Mouse (Mus musculus) midbrain, embryonic 15.5 days (tissue): ENCODE results near the gene Kcnn4. TPM values are rescaled to one million over a fixed set of nuclear protein-coding genes. Genes with fewer than 3 reads are reported as not detected.
A peak's percentile ranks its signal among the peaks of the same experiment; 100 is the strongest.

Source experiments
- ATAC-seq: fragments of 200-750 bp; cut with Nextera tagmentation; replicated peaks from 2 replicates; pipeline ENCODE4 v1.8.0; 2017; ENCODE audit warnings: moderate TSS enrichment
- H3K27ac ChIP-seq: fragments of 300-500 bp; sonication (generic); 2 replicates; pipeline ENCODE4 v1.5.1; 2015; ENCODE audit warnings: mild to moderate bottlenecking, inconsistent platforms
- H3K27me3 ChIP-seq: fragments of 300-500 bp; sonication (generic); replicated peaks from 2 replicates; pipeline ENCODE4 v1.6.1; 2015; ENCODE audit warnings: inconsistent platforms
- H3K36me3 ChIP-seq: fragments of 300-500 bp; sonication (generic); replicated peaks from 2 replicates; pipeline ENCODE4 v1.6.1; 2015; ENCODE audit warnings: inconsistent platforms
- H3K4me1 ChIP-seq: fragments of 300-500 bp; sonication (generic); 2 replicates; pipeline ENCODE4 v1.6.1; 2015; ENCODE audit warnings: inconsistent platforms
- H3K4me2 ChIP-seq: fragments of 300-500 bp; sonication (generic); 2 replicates; pipeline ENCODE4 v1.6.1; 2015; ENCODE audit warnings: inconsistent platforms, mild to moderate bottlenecking, moderate library complexity
- H3K4me3 ChIP-seq: fragments of 300-500 bp; sonication (generic); 2 replicates; pipeline ENCODE4 v1.5.1; 2015; ENCODE audit warnings: mild to moderate bottlenecking, inconsistent platforms
- H3K9ac ChIP-seq: fragments of 300-500 bp; sonication (generic); 2 replicates; pipeline ENCODE4 v1.6.1; 2015; ENCODE audit warnings: mild to moderate bottlenecking, inconsistent platforms
- H3K9me3 ChIP-seq: fragments of 300-500 bp; sonication (generic); 2 replicates; pipeline ENCODE4 v1.6.1; 2016; ENCODE audit warnings: inconsistent platforms
- WGBS: fragments of 180-500 bp; shearing (Covaris S2); methylation state at CpG from one replicate; pipeline ENCODE4 v1.1.7; 2015; ENCODE audit warnings: mixed read lengths; 5-methylcytosine and 5-hydroxymethylcytosine counted together
- polyA plus RNA-seq: library from polyadenylated mRNA; unstranded; fragments of >200 nt; fragmentation: Nextera tagmentation; extraction: Ambion mirVana; gene quantifications from 2 replicates; pipeline ENCODE4 v1.2.1, GENCODE M21; 2015

The Kcnn4 gene
- polyA plus RNA-seq, 1 experiment from 2014 or later: 0.92 TPM

DNA sequence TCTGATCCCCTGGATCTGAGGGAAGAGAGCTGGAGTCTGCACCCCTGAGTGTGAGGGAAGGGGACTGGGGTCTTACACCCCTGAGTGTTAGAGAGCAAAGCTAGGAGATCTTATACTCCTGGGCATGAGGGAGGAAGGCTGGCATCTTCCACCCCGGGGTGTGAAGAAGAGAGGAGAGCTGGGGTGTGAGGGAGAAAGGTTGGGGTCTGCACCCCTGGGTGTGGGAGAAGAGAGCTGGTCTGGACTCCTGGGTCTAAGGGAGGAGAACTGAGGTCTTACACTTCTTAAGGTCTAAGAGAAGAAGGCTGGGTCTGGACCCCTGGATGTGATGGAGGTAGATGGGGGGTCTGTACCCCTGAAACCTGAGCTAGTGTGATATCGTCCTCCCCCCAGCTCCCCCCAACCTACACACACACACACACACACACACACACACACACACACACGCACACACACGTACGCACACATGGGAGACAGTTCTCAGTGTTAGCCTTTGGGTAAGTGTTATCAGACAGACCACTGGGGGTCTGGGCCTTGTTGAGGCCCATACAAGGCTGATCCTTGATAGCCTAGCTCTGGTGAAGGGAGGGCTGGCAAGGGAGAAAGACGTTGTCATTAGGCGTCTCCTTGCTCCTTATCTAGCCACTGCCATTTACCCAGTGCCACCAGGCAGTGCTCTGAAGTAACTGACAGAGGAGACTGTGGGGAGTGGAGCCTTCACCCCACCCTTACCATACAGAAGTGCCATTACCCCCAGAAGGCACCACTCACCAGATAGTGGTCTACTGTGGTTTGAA lies 1.1 kb downstream of the Kcnn4 start:
- no peak overlapping the region for H3K9ac ChIP-seq
- no peaks in the 10 kb centered on the region for H3K27me3 ChIP-seq
- no peak overlapping the region for H3K27ac ChIP-seq
- no peaks in the 10 kb centered on the region for H3K36me3 ChIP-seq
- peaks cover 6% of the 10 kb centered on the region; the same call in 1 of the 2 replicates for H3K4me1 ChIP-seq
- no peak overlapping the region for H3K4me3 ChIP-seq
- ATAC-seq: no peak
- 81% methylated on average over 7 of the region's 7 CpGs for WGBS
- no peaks in the 10 kb centered on the region for H3K9me3 ChIP-seq
- H3K4me2 ChIP-seq: no peak overlapping the region

DNA sequence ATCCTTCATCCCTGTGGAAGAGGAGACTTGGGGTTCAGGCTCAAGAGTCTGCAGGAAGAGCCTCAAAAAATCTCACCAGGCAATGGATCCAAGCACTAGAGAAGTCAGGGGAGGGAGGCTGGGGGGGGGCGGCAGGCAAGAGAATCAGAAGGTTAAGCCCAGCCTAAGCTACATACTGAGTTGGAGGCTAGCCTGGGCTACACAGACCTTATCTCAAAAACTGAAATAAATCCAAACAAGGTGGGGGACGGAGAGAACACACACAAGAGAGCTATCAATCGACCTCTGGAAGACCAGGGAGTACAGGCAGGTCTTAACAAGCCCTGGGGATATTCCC lies 1.7 kb downstream of the Kcnn4 start:
- peaks cover 6% of the 10 kb centered on the region; the same call in 1 of the 2 replicates for H3K4me1 ChIP-seq
- no peaks in the 10 kb centered on the region for H3K36me3 ChIP-seq
- no peaks in the 10 kb centered on the region for H3K9me3 ChIP-seq
- H3K4me2 ChIP-seq: no peak overlapping the region
- 66% methylated on average over 3 of the region's 3 CpGs for whole genome bisulfite sequencing
- H3K27me3 ChIP-seq: no peaks in the 10 kb centered on the region
- H3K27ac ChIP-seq: no peak overlapping the region
- H3K9ac ChIP-seq: no peak overlapping the region
- H3K4me3 ChIP-seq: no peak overlapping the region
- ATAC-seq: no peak

DNA sequence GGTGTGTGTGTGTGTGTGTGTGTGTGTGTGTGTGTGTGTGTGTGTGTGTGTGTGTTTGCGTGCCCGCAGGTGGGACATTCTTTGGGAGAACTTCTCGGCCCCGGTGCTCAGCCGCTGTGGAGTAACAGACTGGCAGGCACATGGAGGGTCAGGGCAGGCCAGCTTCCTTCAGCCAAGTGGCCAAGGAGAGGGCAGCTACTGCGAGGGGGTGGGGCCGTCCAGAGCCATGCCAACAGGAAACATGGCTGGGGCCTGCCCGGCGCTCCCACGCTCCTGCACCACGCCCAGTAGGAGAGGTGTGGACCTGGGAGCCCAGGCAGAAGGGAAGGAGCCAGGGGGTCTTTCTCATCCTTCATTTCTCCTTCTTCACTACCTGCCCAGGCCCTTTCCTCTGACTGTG lies 2.2 kb downstream of the Kcnn4 start:
- H3K27ac ChIP-seq: no peak overlapping the region
- H3K9me3 ChIP-seq: no peaks in the 10 kb centered on the region
- H3K4me1 ChIP-seq: peaks cover 11% of the 10 kb centered on the region
- peaks cover 4% of the 10 kb centered on the region for H3K27me3 ChIP-seq
- H3K9ac ChIP-seq: no peak overlapping the region
- no peak for ATAC-seq
- 92% methylated on average over 11 of the region's 11 CpGs for WGBS
- no peak overlapping the region for H3K4me2 ChIP-seq
- no peak overlapping the region for H3K4me3 ChIP-seq
- H3K36me3 ChIP-seq: no peaks in the 10 kb centered on the region

DNA sequence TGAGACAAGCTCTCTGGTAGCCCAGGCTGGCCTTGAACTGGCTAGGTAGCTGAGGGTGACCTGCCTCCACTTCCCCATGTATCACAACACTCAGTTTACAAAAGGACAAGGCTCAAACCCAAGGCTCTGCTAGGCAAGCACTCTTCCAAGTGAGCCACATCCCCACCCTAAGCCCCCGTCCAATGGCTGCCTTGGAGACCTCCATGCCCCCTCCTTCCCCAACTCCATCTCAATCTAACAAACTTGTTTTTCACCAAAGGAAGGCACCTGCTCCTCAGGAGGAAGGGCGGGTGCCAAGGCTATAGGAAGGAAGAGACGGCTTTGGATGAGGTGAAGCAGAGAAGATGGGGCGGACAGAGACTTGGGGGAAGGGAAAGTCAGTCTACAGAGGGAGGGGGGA lies 2.7 kb downstream of the Kcnn4 start:
- Histone ChIP-seq H3K27ac (no peak overlapping the region), H3K4me2 (no peak overlapping the region), H3K36me3 (no peaks in the 10 kb centered on the region), H3K4me1 (peaks cover 13% of the 10 kb centered on the region), H3K9ac (no peak overlapping the region), H3K27me3 (peaks cover 6% of the 10 kb centered on the region), H3K4me3 (no peak overlapping the region), H3K9me3 (no peaks in the 10 kb centered on the region)
- ATAC-seq: no peak
- whole genome bisulfite sequencing: 69% methylated on average over 4 of the region's 4 CpGs

DNA sequence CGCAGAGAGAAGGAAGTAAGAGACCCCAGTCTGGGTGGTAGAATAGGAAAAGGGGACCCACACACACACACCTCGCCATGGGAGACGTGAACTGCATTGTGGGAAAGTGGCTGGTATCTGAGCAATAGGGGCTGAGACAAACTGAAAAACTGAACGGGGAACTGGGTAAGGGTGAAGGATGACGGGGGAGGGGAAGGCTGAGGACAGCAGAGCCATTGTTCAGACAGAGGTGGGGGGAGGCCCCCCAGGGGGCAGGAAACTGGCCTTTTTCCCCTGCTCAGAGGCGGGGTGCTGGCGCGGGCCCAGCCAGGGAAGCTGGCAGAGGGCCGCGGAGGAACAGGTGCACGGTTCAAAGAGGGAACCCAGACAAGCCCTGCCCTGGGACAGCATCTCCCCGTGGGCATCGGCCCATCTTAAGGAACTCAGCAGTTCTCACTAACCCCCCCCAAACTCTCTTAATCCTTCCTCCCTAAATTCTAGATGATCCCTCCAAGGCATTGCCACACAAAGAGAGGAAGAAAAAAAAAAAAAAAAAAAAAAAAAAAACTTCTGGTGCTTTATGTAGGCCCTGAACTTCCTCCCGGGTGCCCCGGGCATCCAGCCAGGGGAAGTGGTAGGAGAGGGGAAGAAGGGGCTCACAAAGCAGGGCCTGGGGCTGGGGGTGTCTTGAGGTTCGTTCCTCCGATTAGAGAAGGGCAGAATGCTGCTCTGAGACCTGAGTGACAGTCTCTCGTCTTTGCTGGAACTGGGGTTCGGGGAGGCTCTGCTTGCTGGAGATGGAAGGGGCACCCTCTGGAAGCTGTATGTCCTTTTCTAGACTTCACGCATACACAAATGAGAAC lies 3.7 kb downstream of the Kcnn4 start:
- Histone ChIP-seq H3K4me2 (0 out of 2 replicates have a peak overlapping the region, but pooled peaks have one; percentile 10), H3K4me1 (peaks cover 13% of the 10 kb centered on the region), H3K9ac (no peak overlapping the region), H3K27ac (peak overlapping the region; percentile 62), H3K36me3 (no peaks in the 10 kb centered on the region), H3K9me3 (no peaks in the 10 kb centered on the region), H3K27me3 (peaks cover 6% of the 10 kb centered on the region), H3K4me3 (no peak overlapping the region)
- 34% methylated on average over 17 of the region's 20 CpGs for WGBS
- peak; percentile 53 for ATAC-seq

DNA sequence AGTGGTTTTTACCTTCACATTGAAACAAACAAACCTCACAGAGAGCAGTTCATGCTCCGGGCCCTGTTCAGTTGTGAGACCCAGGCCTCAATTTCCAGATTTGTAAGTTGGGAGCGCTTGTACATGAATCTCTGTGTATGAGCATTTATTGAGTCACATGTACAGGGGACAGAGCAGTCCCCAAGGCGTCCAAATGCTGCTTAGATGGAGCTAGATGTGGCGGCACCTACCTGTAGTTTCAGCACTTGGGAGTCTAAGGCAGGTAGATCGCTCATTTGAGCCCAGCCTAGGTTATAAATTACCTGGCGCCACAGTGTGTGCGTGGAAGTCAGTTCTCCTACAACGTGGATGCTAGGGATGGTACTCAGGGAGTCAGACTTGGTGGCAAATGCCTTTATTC lies 6.4 kb downstream of the Kcnn4 start:
- no peaks in the 10 kb centered on the region for H3K9me3 ChIP-seq
- H3K9ac ChIP-seq: no peak overlapping the region
- H3K4me1 ChIP-seq: peaks cover 13% of the 10 kb centered on the region
- H3K4me2 ChIP-seq: no peak overlapping the region
- ATAC-seq: no peak
- WGBS: 91% methylated on average over 8 of the region's 8 CpGs
- H3K27me3 ChIP-seq: peaks cover 6% of the 10 kb centered on the region
- no peaks in the 10 kb centered on the region for H3K36me3 ChIP-seq
- H3K4me3 ChIP-seq: no peak overlapping the region
- no peak overlapping the region for H3K27ac ChIP-seq

DNA sequence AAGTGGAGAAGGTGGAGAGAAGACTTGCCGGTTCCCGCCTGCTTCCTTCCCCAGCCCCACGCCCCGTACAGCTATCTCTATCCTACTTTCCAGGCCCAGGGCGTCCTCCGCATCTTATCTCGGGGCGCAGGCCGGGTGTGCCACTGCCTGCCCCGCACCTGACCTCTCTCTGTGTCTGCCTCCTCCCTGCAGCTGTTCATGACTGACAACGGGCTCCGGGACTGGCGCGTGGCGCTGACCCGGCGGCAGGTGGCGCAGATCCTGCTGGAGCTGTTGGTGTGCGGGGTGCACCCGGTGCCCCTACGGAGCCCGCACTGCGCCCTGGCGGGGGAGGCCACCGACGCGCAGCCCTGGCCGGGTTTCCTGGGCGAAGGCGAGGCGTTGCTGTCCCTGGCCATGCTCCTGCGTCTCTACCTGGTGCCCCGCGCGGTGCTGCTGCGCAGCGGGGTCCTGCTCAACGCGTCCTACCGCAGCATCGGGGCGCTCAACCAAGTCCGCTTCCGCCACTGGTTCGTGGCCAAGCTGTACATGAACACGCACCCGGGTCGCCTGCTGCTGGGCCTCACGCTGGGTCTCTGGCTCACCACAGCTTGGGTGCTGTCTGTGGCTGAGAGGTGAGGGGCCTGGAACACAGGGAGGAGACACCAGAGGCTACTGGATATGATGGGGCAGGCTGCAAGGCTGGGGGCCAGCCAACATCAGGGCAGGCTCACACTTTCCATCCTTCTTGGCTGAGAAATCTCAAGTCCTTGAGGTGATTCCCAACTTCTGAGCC lies 7.2 kb downstream of the Kcnn4 start:
- H3K27ac ChIP-seq: no peak overlapping the region
- peak overlapping the region; percentile 48 for H3K4me2 ChIP-seq
- H3K4me3 ChIP-seq: peak overlapping the region; percentile 25
- H3K9me3 ChIP-seq: no peaks in the 10 kb centered on the region
- ATAC-seq: no peak
- WGBS: 7% methylated on average over 49 of the region's 49 CpGs
- H3K9ac ChIP-seq: no peak overlapping the region
- peaks cover 13% of the 10 kb centered on the region for H3K4me1 ChIP-seq
- H3K36me3 ChIP-seq: no peaks in the 10 kb centered on the region
- peaks cover 6% of the 10 kb centered on the region for H3K27me3 ChIP-seq

DNA sequence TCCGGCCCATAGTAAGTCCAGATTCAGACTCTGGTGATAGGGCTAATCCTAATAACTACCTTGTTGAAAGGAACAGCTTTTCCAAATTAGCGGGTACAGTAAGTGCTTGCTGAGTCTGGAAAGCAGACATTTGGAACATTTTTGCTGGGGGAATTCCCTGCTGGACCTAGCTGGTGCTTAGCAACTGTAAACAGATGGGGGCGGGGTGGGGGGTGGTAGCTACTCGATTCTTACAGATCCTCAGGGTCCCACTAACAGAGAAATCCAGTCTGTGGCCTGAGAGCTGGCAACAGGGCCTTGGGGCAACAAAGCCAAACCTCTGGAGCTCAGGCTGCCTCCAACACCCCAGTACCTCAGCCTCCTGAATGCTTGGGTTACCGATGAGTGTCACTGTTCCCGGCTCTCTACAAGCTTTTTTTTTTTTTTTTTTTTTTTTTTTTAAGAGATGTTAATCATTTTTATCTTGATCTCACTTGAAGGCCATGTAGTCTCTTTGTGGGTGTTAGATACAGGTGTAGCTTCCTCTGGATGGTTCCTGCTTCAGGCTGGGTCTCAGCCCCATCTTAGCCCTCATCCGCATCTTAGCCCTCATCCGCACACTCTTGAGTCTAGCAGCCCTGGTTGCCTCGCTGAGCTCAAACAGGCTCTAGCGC lies 8.1 kb downstream of the Kcnn4 start:
- no peaks in the 10 kb centered on the region for H3K36me3 ChIP-seq
- H3K4me2 ChIP-seq: no peak overlapping the region
- H3K27me3 ChIP-seq: peaks cover 6% of the 10 kb centered on the region
- WGBS: 73% methylated on average over 10 of the region's 10 CpGs
- no peak overlapping the region for H3K4me3 ChIP-seq
- no peak overlapping the region for H3K9ac ChIP-seq
- no peak for ATAC-seq
- H3K4me1 ChIP-seq: peaks cover 13% of the 10 kb centered on the region
- H3K9me3 ChIP-seq: no peaks in the 10 kb centered on the region
- H3K27ac ChIP-seq: no peak overlapping the region

DNA sequence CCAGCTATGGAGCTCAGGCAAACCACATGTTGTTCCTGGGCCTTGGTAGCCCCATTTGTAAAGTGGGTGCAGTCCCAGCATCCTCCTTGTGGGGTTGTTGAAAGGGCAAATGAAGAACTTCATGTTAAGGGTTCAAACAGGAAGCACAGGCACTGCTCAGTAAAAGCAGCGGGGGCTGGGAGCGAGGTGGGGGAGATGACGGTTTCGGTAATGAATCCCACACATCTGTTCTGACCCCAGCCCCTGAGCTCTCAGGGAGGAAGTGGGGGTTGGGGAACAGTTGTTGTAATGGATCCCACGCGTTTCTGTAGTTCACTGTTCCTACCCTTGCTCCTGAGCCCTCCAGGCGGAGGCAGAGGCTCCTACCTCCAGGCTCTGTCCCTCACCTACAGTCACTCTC lies 9.9 kb downstream of the Kcnn4 start:
- ATAC-seq: no peak
- no peak overlapping the region for H3K4me2 ChIP-seq
- WGBS: 74% methylated on average over 7 of the region's 7 CpGs

DNA sequence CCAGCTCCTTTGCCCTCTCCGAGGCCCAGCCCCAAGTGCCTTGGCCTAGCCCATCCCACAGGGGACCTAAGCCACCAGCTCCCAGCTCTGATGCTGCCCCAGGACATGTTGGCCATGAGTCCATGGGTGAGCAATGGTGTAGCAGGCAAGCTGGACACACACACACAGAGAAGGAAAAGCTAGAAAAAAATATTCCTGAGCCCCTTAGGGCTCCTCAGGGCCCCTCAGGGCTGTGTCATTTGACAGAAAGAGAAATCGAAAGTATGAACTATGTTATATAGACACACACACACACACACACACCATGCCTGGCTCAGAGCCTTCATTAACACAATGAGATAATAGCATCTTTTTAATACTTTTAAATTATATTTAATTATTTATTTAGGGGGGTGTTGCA lies 10.3 kb downstream of the Kcnn4 start:
- H3K27ac ChIP-seq: no peak overlapping the region
- WGBS: 64% methylated on average over 2 of the region's 2 CpGs
- H3K4me2 ChIP-seq: no peak overlapping the region
- H3K4me3 ChIP-seq: no peak overlapping the region
- no peaks in the 10 kb centered on the region for H3K9me3 ChIP-seq
- H3K9ac ChIP-seq: no peak overlapping the region
- no peaks in the 10 kb centered on the region for H3K36me3 ChIP-seq
- no peak for ATAC-seq
- H3K27me3 ChIP-seq: peaks cover 6% of the 10 kb centered on the region
- H3K4me1 ChIP-seq: peaks cover 7% of the 10 kb centered on the region

More for the DNA sequence above, 9.9 kb downstream of the Kcnn4 start:
- Histone ChIP-seq H3K4me3 (no peak overlapping the region), H3K27me3 (peaks cover 6% of the 10 kb centered on the region), H3K9ac (no peak overlapping the region), H3K36me3 (no peaks in the 10 kb centered on the region), H3K4me1 (peaks cover 7% of the 10 kb centered on the region), H3K9me3 (no peaks in the 10 kb centered on the region), H3K27ac (no peak overlapping the region)

DNA sequence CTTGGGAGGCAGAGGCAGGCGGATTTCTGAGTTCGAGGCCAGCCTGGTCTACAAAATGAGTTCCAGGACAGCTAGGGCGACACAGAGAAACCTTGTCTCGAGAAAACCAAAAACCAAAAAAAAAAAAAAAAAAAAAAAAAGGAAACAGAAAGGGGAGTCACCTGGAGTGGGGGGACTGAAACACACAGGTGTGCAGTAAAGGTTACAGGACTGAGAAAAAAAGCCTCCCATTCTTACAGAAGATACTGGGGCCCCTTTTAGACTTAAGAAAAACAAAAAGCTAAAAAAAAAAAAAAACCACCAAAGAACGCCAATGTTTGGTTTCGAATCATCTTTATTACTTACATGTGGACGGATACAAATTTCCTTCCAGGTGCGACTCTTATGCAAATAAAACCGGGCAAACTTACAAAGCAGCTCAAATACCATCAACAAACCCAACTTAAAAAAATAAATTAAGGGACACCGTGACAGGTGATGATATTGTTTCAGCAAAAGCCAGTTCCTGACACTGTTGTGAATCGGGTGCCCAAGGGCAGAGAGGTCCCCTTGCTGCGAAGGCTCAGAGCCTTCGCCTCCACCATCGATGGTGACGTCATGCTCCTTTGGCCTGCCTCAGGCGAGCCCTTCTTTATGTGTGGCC lies 12.8 kb downstream of the Kcnn4 start:
- WGBS: 87% methylated on average over 16 of the region's 16 CpGs
- Histone ChIP-seq H3K9me3 (no peaks in the 10 kb centered on the region), H3K4me3 (no peak overlapping the region), H3K9ac (no peak overlapping the region), H3K36me3 (no peaks in the 10 kb centered on the region), H3K27ac (no peak overlapping the region), H3K4me2 (no peak overlapping the region), H3K27me3 (no peaks in the 10 kb centered on the region), H3K4me1 (no peaks in the 10 kb centered on the region)
- no peak for ATAC-seq
